Mouse (Mus musculus): ENCODE measurements around the gene Clec1b.

Clec1b gene

DNA sequence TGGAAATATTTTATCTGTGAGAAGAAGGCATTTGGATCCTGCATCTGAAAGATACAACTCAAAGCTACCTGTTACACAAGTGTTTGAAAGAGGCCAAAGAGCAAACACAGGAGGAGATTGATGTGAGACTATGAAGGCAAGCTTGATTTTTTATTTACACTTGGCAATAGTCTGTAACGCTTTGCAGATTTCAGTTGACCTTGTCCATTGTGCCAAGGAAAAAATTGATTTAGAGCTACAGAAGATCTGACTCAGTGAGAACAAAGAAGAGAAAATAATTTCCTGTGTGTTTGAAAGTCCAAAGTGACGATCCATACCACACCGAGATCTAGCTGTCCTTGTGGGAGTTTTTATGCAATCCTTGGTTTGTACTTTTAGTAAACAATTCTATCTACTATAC is 25.2 kb downstream of the Clec1b start:
- DNase-seq: no peak

DNA sequence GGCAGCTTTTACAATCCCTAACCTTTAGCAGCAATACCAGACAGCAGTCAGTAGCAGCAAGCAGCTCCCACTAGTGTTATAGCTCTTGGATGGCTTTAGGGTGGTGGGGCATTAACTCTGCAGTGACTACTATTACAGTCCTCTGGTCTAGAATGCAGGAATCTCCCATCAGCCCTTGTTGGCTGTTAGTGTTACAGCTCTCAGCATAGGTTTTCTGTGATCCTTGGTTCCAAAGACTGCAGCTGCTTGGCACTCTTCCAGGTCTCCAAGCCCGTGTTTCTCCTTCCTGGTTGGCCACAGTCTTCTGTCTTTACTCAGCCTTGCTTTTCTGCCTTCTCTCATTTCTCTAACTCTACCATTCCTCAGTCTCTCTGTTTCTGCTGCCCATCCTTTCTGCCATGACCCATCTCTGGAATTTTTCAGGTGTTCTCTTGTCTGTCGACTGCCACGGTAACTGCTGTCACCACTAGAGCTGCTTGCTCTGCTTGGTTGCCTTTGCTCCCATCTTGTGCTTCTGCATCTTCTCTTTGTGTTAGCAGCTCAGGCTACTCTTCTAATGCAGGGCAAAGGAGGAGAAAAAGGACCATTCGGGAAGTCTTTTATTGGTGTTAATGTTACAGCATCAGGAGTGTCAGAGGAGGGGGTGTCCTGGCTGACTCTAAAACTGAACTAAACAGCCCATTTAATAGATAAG is 26.1 kb downstream of the Clec1b start:
- no peak for DNase-seq

DNA sequence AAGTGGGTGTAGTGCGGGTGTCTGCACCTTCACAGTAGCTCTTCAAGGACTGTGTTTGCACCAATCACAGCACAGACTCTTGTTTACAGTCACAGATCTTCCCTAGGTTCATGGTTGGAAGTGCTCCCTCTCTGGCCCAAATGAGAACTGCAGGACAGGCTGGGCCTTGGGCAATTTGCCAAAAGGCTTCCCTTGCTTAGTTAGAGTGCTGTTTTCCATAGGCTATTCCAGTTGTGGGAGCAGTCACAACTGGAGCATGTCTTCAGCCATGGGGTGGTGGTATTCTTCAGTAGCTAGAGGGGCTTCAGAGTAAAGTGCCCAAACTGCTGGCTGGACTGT is 26.6 kb downstream of the Clec1b start:
- peak; percentile 27 to 55 for DNase-seq

DNA sequence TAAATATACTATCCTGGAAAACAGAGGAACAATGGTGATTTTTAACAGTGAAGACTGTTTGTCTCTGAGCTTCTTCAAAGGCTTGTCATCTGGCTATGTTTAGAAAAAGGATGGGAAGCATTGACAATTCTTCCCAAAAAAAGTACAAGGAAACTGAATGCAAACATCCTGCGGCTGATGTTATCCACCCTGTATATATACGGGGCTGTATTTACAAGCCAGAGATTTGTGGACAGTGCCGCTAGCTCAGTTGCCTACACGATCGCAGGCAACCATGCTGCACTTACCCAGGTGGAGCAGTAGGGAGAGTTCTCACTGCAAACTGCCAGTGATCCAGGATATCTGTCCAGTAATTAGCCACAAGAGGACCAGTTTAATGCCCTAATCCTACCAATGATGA is 28.1 kb downstream of the Clec1b start:
- no peak for DNase-seq

DNA sequence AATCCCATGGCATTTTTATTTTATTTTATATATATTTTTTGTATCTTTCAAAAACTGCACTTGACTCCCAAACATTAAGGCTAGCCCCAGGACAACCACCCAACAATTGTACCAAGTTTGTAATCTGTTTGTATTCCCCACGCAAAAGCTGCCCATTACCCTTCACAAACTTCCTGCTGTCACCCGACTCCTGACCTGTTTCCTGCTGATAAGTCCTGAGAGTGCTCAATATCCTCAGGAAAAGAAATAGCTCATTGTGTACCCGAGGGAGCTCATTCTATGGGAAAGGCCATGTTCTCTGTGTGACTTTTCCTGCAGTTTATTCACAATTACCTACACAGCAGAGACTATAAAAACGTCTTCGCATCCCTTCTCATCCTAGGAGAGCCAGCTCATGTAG is 28.7 kb downstream of the Clec1b start:
- DNase-seq: no peak

DNA sequence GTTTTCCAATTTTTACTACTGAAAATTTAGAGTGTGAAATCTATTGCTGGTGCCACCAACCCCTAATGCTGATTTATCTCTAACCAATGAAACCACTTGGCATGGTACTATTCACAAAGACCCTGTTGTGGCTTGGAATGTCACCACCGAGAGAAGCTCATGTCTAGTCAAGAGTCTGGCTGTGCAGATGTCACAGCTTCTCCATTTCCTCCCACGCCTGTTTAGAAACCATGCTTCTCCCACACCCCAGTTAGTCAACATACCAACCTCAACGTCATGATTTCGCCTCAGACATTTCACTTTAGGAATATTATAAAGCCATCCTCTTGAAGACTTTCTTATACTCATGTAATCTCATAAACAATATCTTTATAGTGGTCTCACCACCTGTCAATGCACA is 30.2 kb downstream of the Clec1b start:
- no peak for DNase-seq

DNA sequence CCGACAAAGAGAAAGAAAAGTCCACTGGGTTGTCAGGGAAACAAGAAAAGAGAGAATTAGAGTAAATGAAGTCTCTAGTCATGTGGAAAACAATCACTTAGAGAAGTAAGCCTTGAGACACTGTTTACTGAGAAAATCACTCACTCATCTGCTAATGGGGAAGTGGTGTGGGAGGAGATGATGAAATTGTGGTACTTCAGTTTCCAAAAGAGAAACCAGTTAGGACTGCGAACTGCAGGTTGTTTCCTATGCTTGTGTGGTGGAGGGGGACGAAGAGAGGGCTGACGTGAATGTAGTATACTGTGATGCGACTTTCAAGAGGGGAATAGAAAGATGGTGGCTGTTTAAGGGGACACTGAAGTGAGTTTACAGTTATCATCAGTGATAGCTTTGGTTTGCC is 37.1 kb downstream of the Clec1b start:
- no peak for DNase-seq

DNA sequence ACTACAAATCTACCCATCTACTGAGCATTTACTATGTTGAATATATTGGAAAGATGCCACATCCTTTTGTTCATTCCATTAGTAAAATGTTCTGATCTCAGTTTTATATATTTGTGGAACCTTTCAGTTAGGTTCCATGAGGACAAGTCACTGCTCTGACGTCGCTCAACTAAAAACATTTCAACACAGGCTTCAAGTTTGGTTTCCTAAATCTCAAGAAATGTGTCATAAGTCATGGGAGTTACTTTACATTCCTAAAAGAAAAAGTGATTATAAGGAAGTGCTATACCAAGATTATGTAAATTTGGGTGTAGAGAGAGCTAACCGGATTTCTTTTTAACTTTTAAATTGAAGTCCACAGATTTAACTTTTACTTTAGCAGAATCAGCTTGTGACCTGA is 38.9 kb downstream of the Clec1b start:
- no peak for DNase-seq

DNA sequence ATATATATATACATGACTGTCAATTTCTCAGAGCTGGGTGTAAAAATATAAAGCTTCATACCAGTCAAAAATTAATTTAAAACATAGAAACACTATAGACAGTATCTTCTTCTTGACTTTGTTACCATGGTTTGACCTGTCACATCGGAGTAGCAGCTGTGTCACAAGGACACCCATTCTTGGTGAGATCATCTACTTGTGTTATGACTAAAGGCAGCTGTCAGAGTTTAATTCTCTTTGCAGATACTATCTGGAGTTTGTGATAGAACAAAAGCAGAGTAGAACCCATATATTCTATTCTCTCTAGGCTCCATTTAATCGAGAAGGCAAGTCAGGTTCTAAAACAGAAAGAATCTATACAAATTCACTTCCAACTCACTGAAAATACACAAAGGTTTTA is 40.9 kb downstream of the Clec1b start:
- DNase-seq: no peak

DNA sequence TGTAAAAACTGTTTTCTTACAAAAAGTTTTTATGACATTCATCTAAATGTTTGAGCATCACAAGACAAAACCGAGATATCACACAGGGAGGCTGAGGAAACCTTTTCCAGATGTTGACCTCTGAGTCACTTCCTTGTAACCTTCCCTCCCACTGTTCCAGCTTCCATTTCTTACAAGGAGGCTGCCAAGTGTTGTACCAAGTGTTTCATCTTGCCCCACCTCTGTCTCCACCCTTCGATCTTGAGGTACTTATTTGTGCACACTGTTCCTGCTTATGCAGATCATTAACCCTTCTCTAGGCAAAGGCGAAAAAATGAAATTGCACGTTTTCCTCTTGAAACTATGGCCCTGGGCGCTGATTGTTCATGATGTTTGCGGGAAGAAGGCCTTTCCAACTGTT is 52.6 kb downstream of the Clec1b start:
- DNase-seq: no peak

DNA sequence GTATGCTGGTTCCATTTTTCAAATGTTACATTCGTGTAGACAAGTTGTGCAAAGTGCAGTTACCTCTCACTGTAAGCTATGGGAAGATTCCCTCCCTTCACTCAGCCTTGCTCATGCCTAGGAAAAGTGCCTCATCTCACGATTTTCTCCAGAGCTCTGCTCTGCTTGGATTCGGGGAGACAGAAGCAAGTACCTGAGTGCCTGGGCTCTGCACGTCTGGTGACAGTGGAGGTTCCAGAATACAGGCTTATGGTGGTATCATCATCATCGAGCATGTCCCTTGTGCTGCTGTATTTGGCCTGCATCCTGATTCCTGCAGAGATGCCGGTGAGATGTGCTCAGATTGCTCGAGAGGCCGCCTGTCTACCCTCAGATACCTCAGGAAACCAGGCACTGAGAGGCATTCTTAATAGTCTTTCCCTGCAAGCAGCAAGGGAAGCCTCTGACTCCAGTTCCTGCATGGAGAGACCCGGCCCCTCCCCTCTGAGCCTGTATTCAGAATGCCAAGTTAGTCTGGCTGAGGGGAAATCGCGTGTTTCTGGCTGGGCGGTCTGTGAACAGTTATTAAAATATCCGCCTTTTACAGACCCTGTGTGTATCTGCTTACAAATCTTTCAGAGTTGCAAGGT is 54.4 kb downstream of the Clec1b start, which contains the start of gene Clec1a:
Gene Clec1a (minus strand): TSS at position 590 of the 629 bp plus-strand sequence.
- DNase-seq: peak in 1 of 2 experiments; percentile 3
